Mouse (Mus musculus): ENCODE measurements at regions not wholly inside any gene's neighbourhood (a gene's known extent, or its start where the extent isn't known, plus 50 kb on each side); places are given as distances from the start of the nearest gene placed in this dataset.

- peak; percentile 60 to 71 for DNase-seq
These were observed 715.4 kb upstream of the Cblb start for GRCm38 (mm10) chr16:51315608-51316007.

- no peak for DNase-seq
These were observed 698.8 kb upstream of the Cblb start for GRCm38 (mm10) chr16:51332262-51332661.

- no peak for DNase-seq
These were observed 696.1 kb upstream of the Cblb start for GRCm38 (mm10) chr16:51334972-51335371.

GRCm38 (mm10) chr16:51347120-51347519, 683.9 kb upstream of the Cblb start:
- no peak for DNase-seq

GRCm38 (mm10) chr16:51352151-51352550, 678.9 kb upstream of the Cblb start:
- DNase-seq = peak in 1 of 2 experiments; percentile 17

- no peak for DNase-seq
These were observed 677.2 kb upstream of the Cblb start for GRCm38 (mm10) chr16:51353791-51354190.

- no peak for DNase-seq
These were observed 661.0 kb upstream of the Cblb start for GRCm38 (mm10) chr16:51370070-51370469.

- DNase-seq = no peak
These were observed 644.6 kb upstream of the Cblb start for GRCm38 (mm10) chr16:51386456-51386855.

GRCm38 (mm10) chr16:51387498-51387897, 643.5 kb upstream of the Cblb start:
- DNase-seq = no peak

- DNase-seq = no peak
These were observed 637.2 kb upstream of the Cblb start for GRCm38 (mm10) chr16:51393871-51394270.
